Mouse (Mus musculus) monocyte, adult 5-6 weeks (primary cell): ENCODE results near the gene Pole4. TPM values are rescaled to one million over a fixed set of nuclear protein-coding genes. Genes with fewer than 3 reads are reported as not detected.
A peak's percentile ranks its signal among the peaks of the same experiment; 100 is the strongest.
"Not testable (repeated sequence)": the region's sequence is repeated elsewhere in the genome, so short reads cannot be mapped to it uniquely, and the experiment has no call there.

Source experiments
- ATAC-seq: fragments of 153-309, 156-312 bp; replicated peaks from 2 replicates; pipeline ENCODE4 v1.8.0; 2017; ENCODE audit warnings: mild to moderate bottlenecking; ENCODE audit not compliant: low TSS enrichment, insufficient number of reproducible peaks, severe bottlenecking, poor library complexity, low FRiP score
- total RNA-seq: library from RNA; stranded (forward); fragments of 200-1000, 200-491, 200-594 nt; gene quantifications from 3 replicates; pipeline ENCODE4 v1.2.3, GENCODE M21; 2017

The Pole4 gene
- total RNA-seq, 1 experiment from 2014 or later = 56.2 TPM

GRCm38 (mm10) chr6:82723321-82723720, 18.2 kb upstream of the Pole4 start:
- ATAC-seq = no peak

DNA sequence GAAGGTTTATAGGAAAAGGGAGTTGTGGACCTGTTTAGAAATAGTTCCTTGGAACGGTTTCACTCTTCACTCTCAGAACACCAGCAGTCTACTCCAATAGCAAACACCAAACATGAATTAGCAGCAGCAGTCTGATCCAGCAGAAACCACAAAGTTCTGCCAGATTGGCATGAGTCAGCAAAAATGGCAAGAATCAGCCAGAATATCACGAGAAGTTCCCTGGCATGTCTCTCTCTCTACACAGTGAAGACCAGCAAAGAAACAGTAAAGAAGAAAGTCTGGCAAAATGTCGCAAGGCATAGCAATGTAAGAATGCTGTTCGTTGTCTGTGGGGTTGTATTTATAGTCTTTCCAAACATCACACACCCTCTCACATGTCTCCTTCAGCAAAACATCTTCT, 11.0 kb upstream of the Pole4 start:
- ATAC-seq = no peak

- 0 out of 2 replicates have a peak, but pooled peaks have one; percentile 29 for ATAC-seq
Observed at GRCm38 (mm10) chr6:82715653-82716052, 10.5 kb upstream of the Pole4 start.

DNA sequence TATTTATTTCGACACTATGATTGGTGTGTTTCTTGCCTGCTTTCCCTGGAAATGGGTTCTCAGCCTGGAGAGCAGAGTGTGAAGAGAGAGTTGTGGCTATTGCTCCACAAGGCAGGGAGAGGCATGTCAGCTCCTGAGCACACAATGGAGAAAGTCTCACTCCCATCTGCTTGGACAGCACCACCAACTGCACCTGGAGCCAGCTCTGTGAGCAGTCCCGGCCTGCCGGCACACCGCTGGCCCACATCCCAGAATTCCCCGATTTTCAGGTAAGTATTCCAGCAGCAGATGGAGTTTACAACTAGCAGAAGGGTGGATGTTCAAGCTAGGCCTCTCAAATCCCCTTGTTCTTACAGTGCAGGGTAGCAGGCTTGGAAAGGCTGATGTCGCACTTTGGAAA, 10.1 kb upstream of the Pole4 start:
- ATAC-seq = no peak

DNA sequence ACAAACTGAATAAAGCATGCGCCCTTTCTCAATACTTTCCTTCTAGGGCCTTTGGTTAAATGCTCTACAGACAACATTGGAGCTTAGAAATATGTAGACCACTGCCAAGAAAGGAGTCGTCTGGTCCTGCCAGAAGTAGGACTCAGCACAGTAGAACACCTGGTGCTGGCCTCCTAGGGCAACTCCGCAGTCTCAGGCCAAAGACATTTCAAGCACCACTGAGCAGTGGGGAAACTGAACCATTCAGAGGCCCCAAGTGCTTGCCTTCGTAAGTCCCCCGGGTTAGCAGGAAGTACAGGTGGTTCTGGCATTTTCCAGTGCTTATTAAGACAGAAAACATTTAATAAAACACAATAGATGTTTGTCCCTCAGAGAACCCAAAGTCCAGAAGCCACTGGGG, 9.7 kb upstream of the Pole4 start:
- ATAC-seq = no peak

DNA sequence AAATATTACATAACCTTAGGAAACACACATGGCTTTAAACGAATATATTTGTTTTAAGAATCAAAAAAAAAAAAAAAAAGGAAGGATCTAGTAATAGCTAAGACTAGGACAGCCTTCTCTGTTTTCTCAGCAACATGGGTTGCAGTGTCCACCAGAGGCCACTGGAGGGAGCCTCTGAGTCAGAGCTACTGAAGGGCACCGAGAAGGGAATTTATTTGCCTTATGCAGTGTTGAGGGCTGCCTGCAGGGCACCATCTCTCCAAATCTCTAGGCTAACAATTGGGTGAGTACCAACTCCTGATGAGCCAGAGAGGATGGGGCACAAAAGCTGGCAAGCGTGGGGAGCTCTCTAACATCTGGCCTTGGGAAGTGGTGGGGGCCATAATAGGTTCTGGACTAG, 9.1 kb upstream of the Pole4 start:
- peak; percentile 86 for ATAC-seq

DNA sequence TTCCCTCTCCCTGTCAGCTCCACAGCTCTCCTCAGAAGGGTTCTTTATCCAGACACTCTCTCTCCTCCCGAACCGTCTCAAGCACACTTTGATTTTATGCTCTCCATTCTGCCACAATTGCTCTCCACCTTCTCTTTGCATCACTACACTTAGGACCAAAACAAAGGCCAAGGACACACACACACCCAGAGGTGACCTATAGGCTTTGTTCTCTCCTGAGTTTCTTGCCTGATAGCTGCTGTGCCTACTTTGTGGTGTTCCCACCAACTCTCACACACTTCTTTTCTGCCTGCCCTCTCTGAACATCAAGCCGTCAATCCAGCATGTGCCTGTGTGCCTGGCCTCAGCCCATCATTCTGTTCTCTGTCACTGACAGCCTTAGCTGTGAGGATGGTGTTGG, 2.6 kb upstream of the Pole4 start:
- no peak for ATAC-seq

- no peak for ATAC-seq
Observed at GRCm38 (mm10) chr6:82707241-82707640, 2.1 kb upstream of the Pole4 start.

- no peak for ATAC-seq
Observed at GRCm38 (mm10) chr6:82703710-82704109, 1.5 kb downstream of the Pole4 start.

DNA sequence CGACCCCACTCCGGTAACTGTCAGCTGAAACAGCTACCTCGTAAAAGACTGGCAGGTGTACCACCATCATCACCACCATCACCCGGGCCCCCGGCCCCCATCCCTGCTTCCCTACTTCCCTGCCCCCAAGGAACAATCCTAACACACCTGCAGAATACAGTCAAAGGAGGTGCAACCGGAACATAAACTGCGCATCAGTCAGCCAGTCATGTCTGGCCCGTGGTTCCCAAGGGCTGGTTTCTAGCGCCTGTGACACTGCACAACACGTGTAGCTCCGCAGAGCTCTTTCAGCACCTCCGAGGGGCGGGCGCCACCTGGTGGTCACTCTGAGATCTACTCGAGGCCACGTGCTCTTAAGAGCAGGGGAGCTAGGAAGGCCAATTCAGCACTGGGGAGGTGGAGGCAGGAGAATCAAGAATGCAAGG, 2.6 kb downstream of the Pole4 start:
- peak; percentile 87 for ATAC-seq

GRCm38 (mm10) chr6:82701296-82701695, 3.9 kb downstream of the Pole4 start:
- no peak for ATAC-seq

DNA sequence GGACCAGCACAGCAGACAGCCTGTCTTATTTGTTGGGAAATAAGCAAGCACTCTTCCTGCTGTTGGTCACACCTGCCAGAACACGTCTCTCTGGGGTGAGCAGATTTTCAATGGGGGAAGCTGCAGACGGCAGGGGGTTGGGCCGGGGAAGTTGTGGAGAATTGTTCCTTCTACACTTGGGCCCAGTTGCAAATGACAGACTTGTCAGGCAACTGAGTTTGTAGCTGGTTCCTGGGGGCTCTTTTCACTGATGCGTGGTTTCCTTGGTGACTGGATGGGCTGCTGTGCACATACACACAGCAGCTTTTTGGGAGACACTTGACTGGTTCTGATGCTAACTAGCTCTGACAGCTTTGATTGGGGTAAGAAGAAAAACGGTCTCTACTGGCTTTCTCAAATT, 5.3 kb downstream of the Pole4 start:
- ATAC-seq = no peak

- no peak for ATAC-seq
Observed at GRCm38 (mm10) chr6:82696736-82697135, 8.4 kb downstream of the Pole4 start.

DNA sequence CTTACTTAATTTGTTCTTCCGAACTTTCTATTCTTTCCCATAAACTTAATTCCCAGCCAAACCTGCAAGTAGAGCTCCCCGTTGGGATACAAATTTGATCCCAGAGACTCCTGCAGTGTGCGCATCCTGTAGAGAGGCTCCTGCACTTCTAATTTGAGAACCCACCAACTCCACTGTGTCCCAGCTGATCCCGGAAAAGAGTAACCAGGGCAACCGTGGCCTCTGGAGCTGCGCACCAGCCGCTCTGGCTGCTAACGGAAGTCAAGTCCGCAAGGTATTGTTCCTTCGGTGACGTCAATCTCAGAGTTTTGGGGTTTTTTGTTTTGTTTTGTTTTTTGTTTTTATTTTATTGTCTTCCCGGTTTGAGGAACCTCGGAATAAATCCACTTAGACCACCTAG, 10.5 kb downstream of the Pole4 start:
- ATAC-seq = no peak

DNA sequence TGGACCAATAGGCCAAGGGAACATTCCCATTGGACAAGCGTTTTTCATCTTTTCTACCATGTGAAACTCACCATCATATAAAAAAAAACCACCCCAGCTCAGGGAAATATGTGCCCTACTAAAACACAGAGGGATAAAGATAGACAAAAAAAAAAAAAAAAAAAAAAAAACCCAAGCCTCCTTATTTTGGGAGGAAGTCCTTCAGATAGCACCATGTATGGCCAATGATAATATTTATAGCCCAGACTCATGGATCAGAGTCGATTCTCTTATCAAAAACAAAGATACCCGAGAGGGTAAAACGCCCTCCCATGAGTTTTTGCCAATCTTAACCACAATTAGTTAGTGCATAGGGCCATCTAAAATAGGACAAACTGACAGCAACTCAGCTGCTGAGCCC, 15.7 kb downstream of the Pole4 start:
- no peak for ATAC-seq

DNA sequence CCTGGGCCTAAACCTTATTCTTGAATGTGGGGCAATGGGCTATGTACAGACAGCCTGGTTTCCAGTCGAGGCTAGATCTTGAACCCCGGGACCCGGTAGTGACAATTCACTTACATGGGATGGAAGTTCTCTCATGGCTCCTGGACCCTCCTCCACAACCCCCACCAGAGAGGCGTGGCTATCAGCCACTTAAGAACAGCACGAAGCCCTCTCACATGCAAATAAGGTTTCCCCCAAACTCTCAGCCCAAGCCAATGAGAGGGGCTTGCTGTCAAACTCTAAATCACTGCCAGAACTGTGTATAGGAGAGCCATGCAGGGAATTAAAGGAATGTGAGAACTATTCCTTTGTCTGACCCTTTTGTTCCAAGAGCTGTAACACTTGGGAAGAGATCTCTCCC, 16.6 kb downstream of the Pole4 start:
- ATAC-seq = not testable (repeated sequence)

- ATAC-seq = no peak
Observed at GRCm38 (mm10) chr6:82684136-82684535, 21.0 kb downstream of the Pole4 start.

DNA sequence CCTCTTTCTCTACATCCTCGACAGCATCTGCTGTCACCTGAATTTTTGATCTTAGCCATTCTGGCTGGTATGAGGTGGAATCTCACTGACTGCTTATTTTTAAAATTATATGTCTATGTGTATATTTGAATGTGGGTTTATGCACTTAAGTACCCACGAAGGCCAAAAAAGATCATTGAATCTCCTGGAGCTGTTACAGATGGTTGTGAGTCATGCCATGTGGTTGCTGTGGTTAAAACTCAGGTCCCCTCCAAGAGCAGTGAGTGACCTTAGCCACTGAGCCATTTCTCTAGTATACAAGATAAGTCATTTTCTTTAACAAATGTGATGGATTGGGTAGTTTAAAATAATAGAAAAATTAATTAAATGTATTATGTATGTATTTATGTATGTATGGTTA, 25.9 kb downstream of the Pole4 start:
- ATAC-seq = not testable (repeated sequence)

DNA sequence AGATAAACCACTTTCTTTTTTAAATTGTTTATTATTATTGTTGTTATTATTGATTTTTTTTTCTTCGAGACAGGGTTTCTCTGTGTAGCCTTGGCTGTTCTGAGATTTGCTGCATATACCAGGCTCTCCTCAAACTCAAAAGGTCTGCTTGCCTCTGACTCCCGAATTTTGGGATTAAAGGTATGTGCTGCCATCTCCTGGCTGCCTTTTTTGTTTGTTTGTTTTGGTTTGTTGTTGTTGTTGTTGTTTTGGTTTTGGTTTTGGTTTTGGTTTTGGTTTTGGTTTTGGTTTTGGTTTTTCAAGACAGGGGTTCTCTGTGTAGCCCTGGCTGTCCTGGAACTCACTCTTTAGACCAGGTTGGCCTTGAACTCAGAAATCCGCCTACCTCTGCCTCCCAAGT, 27.5 kb downstream of the Pole4 start:
- ATAC-seq = not testable (repeated sequence)

- no peak for ATAC-seq
Observed at GRCm38 (mm10) chr6:82666480-82666879, 38.7 kb downstream of the Pole4 start.

DNA sequence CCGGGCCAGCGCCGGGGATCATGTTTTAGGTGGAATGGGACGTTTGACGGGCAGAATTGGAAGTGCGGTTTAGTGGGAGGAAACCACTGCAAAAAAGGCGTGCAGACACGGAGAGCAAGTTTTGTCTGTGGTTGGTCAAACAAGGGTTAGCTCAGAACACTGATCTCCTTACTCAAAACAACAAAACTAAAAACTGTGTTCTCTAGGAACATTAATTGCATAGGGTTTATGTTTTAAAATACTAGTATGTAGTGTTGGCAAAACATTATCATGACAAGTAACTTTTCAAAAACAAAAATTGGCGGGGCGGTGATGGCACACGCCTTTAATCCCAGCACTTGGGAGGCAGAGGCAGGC, 52.0 kb downstream of the Pole4 start:
- no peak for ATAC-seq
